Mouse (Mus musculus) ES-E14 (cell line): ENCODE data around the gene Duox2. TPM values are rescaled to one million over a fixed set of nuclear protein-coding genes. Genes with fewer than 3 reads are reported as not detected.

Experiments used
- DNase-seq: peaks from one replicate; pipeline ENCODE4 v3.0.0-alpha.2; 2013; ENCODE audit warnings: low read depth, low spot score
- H3K27ac ChIP-seq: 2 replicates; pipeline ENCODE4 v1.5.1; 2012; ENCODE audit warnings: low read depth, mild to moderate bottlenecking, low read length, moderate library complexity, mixed read lengths; ENCODE audit not compliant: poor library complexity, insufficient read depth, severe bottlenecking
- H3K36me3 ChIP-seq: 2 replicates; pipeline ENCODE4 v1.6.1; 2012; ENCODE audit warnings: mild to moderate bottlenecking, low read length, moderate library complexity, mixed read lengths; ENCODE audit not compliant: control insufficient read depth, poor library complexity, insufficient read depth, severe bottlenecking
- H3K4me1 ChIP-seq, 2 experiments: fragments of 150-350 bp in 1 of 2; sonication (generic) in 1 of 2; 2 replicates each; pipeline ENCODE4 v1.6.1; 2012; ENCODE audit warnings: low read length in 2 of 2, mild to moderate bottlenecking in 1 of 2, mixed read lengths in 1 of 2; ENCODE audit not compliant: control insufficient read depth in 2 of 2, insufficient read depth in 2 of 2, poor library complexity in 1 of 2
- H3K4me3 ChIP-seq, 2 experiments: fragments of 150-350 bp in 1 of 2; sonication (generic) in 1 of 2; 2 replicates each; pipeline ENCODE4 v1.5.1; 2012; ENCODE audit warnings: low read length in 2 of 2, low read depth in 1 of 2, mild to moderate bottlenecking in 1 of 2, mixed read lengths in 1 of 2; ENCODE audit not compliant: insufficient read depth in 1 of 2, poor library complexity in 1 of 2, severe bottlenecking in 1 of 2
- H3K9ac ChIP-seq: 2 replicates; pipeline ENCODE4 v1.6.1; 2012; ENCODE audit warnings: low read depth, mild to moderate bottlenecking, low read length, mixed read lengths; ENCODE audit not compliant: poor library complexity, insufficient read depth, severe bottlenecking
- H3K9me3 ChIP-seq: fragments of 150-350 bp; sonication (generic); 2 replicates; pipeline ENCODE4 v1.6.1; 2012; ENCODE audit warnings: low read depth, mild to moderate bottlenecking, low read length; ENCODE audit not compliant: control insufficient read depth, insufficient read depth
- CHD2 ChIP-seq: IDR thresholded peaks from 2 replicates; pipeline ENCODE4 v1.6.1; 2014; ENCODE audit warnings: mild to moderate bottlenecking, low read depth, low read length, inconsistent platforms
- HCFC1 ChIP-seq: IDR thresholded peaks from 2 replicates; pipeline ENCODE4 v1.6.1; 2012; ENCODE audit warnings: low read length, inconsistent platforms, borderline replicate concordance; ENCODE audit not compliant: insufficient read depth
- MAFK ChIP-seq: IDR thresholded peaks from 2 replicates; pipeline ENCODE4 v1.6.1; 2014; ENCODE audit warnings: mild to moderate bottlenecking, low read depth, low read length, inconsistent platforms; ENCODE audit not compliant: insufficient read depth
- ZC3H11A ChIP-seq: IDR thresholded peaks from 2 replicates; pipeline ENCODE4 v1.6.1; 2012; ENCODE audit warnings: low read depth, mild to moderate bottlenecking, inconsistent platforms, low read length, borderline replicate concordance
- ZNF384 ChIP-seq: IDR thresholded peaks from 2 replicates; pipeline ENCODE4 v1.6.1; 2012; ENCODE audit warnings: low read depth, low read length, inconsistent platforms
- in situ Hi-C, 2 experiments: fragments of 600-800 bp; cut with MboI; formaldehyde crosslinking; loops; one replicate each; pipeline ENCODE4 v1.15.1; 2025; ENCODE audit warnings: low sequenced_read_pairs in 2 of 2, inconsistent platforms in 1 of 2; ENCODE audit not compliant: unreplicated experiment in 2 of 2
- total RNA-seq: library from RNA; depleted of rRNA; stranded (reverse); fragments of 300-350 nt; gene quantifications from 2 replicates; pipeline ENCODE4 v1.2.3, GENCODE M21; 2012

Duox2 gene
- total RNA-seq, 1 experiment, result 0.13 TPM

GRCm38 (mm10) chr2:122278769-122279168 lies 19.5 kb downstream of the Duox2 start:
- H3K27ac ChIP-seq, result no peak overlapping the region
- H3K36me3 ChIP-seq, result no peaks in the 10 kb centered on the region
- no peaks in the 10 kb centered on the region for H3K4me1 ChIP-seq
- TF ChIP-seq CHD2 (no peak), ZNF384 (no peak), MAFK (no peak), ZC3H11A (no peak), HCFC1 (no peak)
- in situ Hi-C loops, result no loop called here
- H3K4me3 ChIP-seq, result no peak overlapping the region
- H3K9ac ChIP-seq, result no peak overlapping the region
- no peak for DNase-seq
- H3K9me3 ChIP-seq, result no peaks in the 10 kb centered on the region

- Histone ChIP-seq H3K9me3 (no peaks in the 10 kb centered on the region), H3K9ac (no peak overlapping the region), H3K36me3 (peaks cover 2% of the 10 kb centered on the region; the same call in 1 of the 2 replicates), H3K27ac (no peak overlapping the region), H3K4me1 (0 out of 4 replicates have a peak, but pooled peaks cover 0 to 4% of the 10 kb centered on the region in 2 experiments), H3K4me3 (no peak overlapping the region)
- no peak for TF ChIP-seq ZNF384
- TF ChIP-seq CHD2, result no peak
- TF ChIP-seq ZC3H11A, result no peak
- no peak for TF ChIP-seq HCFC1
- no peak for TF ChIP-seq MAFK
- DNase-seq, result no peak
- in situ Hi-C loops, result no loop called here
Observed at GRCm38 (mm10) chr2:122266407-122267193, 31.6 kb downstream of the Duox2 start.

GRCm38 (mm10) chr2:122264690-122265089 lies 33.6 kb downstream of the Duox2 start:
- Histone ChIP-seq H3K4me3 (no peak overlapping the region), H3K4me1 (0 out of 4 replicates have a peak, but pooled peaks cover 0 to 4% of the 10 kb centered on the region in 2 experiments), H3K36me3 (peaks cover 4% of the 10 kb centered on the region; the same call in 1 of the 2 replicates), H3K9ac (no peak overlapping the region), H3K27ac (no peak overlapping the region), H3K9me3 (no peaks in the 10 kb centered on the region)
- in situ Hi-C loops, result no loop called here
- TF ChIP-seq ZNF384 (0 out of 2 replicates have a peak, but pooled peaks have one; percentile 16), ZC3H11A (no peak)
- no peak for DNase-seq

- H3K27ac ChIP-seq, result no peak overlapping the region
- H3K36me3 ChIP-seq, result peaks cover 8% of the 10 kb centered on the region; the same call in 1 of the 2 replicates
- no peaks in the 10 kb centered on the region for H3K4me1 ChIP-seq
- in situ Hi-C loops, result no loop called here
- TF ChIP-seq MAFK (no peak), ZC3H11A (no peak), ZNF384 (no peak), HCFC1 (no peak), CHD2 (no peak)
- no peak overlapping the region for H3K9ac ChIP-seq
- no peak for DNase-seq
- no peak overlapping the region for H3K4me3 ChIP-seq
- no peaks in the 10 kb centered on the region for H3K9me3 ChIP-seq
Observed at GRCm38 (mm10) chr2:122260729-122261128, 37.5 kb downstream of the Duox2 start.
